Mouse (Mus musculus) bone marrow, adult 2 months (tissue): ENCODE data around the gene Myo19. TPM values are rescaled to one million over a fixed set of nuclear protein-coding genes. Genes with fewer than 3 reads are reported as not detected.

Experiments
- H3K27ac ChIP-seq: fragments of 200-500 bp; 2 replicates; pipeline ENCODE4 v1.5.1; 2012; ENCODE audit warnings: low read depth, mild to moderate bottlenecking, control low read depth, inconsistent platforms, low read length; ENCODE audit not compliant: control insufficient read depth, poor library complexity, insufficient read depth
- H3K4me1 ChIP-seq: fragments of 200-500 bp; 2 replicates; pipeline ENCODE4 v1.6.1; 2011; ENCODE audit warnings: low read length; ENCODE audit not compliant: control insufficient read depth, insufficient read depth
- H3K4me3 ChIP-seq: fragments of 200-500 bp; replicated peaks from 2 replicates; pipeline ENCODE3; 2011; ENCODE audit warnings: mild to moderate bottlenecking, low read depth, low read length, control low read depth; ENCODE audit not compliant: control insufficient read depth
- CTCF ChIP-seq: fragments of 200-500 bp; IDR thresholded peaks from 2 replicates; pipeline ENCODE4 v1.5.1; 2011; ENCODE audit warnings: low read length, control low read depth; ENCODE audit not compliant: control insufficient read depth, insufficient read depth
- POLR2A ChIP-seq: fragments of 200-500 bp; IDR thresholded peaks from 2 replicates; pipeline ENCODE4 v1.6.1; 2011; ENCODE audit warnings: low read depth, mild to moderate bottlenecking, control low read depth, low read length, borderline replicate concordance; ENCODE audit not compliant: control insufficient read depth
- WGBS: fragments of 180-500 bp; shearing (Covaris S2); methylation state at CpG from one replicate; pipeline ENCODE4 v1.1.7; 2018; 5-methylcytosine and 5-hydroxymethylcytosine counted together
- polyA plus RNA-seq: library from polyadenylated mRNA; stranded (reverse); fragments of >200 nt; gene quantifications from 2 replicates; pipeline ENCODE4 v1.2.4, GENCODE M21; 2011; ENCODE audit warnings: low replicate concordance; ENCODE audit not compliant: missing spikeins, insufficient read depth, insufficient read length

Gene Myo19
- polyA plus RNA-seq, 1 experiment, result 8.1 TPM

DNA sequence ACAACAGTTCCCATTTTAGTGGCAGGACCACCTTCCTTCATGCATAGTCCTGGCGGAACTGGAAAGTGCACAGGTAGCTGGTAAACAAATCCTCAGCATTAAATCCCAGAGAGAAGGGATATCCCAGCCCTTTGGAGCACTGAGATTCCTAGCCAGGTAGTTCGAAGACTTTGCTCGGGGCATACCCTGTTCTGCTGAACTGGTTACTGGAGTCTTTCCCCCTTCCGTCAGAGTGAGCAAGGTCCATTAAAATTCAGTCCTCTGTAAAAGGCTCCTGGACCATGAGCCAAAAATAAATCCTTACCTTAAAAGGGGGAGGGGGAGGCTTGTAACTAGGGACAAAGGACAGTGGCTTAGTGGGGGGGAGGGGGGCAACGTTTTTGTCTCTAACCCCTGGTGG is 79.2 kb downstream of the Myo19 start:
- H3K27ac ChIP-seq, result no peak overlapping the region
- 41% methylated on average over 5 of the region's 5 CpGs for WGBS
- H3K4me3 ChIP-seq, result no peak overlapping the region
- H3K4me1 ChIP-seq, result no peaks in the 10 kb centered on the region
- TF ChIP-seq CTCF (no peak), POLR2A (no peak)

DNA sequence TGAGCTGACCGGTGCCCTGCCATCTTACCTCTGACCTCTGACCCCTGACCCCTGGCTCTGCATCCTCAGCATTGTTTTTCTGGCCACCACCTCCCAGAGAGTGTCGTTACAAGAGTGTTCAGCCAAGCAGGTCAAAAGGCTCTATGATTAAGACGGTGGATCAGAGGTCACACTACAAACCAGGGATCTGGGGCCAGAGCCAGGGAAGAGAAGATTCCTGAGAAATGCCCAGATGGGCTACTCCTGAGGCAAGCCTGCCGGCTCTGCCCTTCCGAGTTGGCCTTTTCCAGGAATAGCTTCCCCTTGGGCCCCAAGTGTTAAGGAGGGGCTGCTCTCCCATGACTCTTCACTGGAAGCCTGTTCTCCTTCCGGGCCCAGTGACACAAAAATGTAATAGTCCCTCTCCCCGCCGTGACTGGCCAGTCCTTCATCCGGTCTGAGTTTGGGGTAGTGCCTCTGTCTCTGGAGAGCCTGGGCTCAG is 79.8 kb downstream of the Myo19 start:
- Histone ChIP-seq H3K27ac (no peak overlapping the region), H3K4me3 (no peak overlapping the region), H3K4me1 (no peaks in the 10 kb centered on the region)
- WGBS, result 14% methylated on average over 9 of the region's 9 CpGs
- no peak for TF ChIP-seq POLR2A
- no peak for TF ChIP-seq CTCF

DNA sequence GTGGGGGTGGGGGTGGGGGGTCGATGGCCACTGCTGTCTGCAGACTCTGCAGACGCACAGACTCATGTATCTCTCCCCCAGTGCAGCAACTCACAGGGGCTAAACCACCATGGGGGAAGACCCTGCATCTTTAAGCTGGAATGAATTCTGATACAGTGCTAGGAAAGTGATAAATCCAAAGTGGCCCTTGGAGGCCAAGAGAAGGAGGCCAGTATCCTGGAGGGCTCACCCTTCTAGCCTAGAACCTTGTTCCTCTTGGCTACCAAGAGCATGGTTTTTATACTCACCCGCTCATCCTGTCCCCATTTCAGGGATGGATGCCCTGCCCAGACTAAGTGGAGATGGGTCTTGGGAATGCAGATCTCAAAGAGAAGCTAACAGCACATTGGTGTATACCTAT is 80.3 kb downstream of the Myo19 start:
- no peaks in the 10 kb centered on the region for H3K4me1 ChIP-seq
- TF ChIP-seq CTCF, result no peak
- TF ChIP-seq POLR2A, result no peak
- H3K4me3 ChIP-seq, result no peak overlapping the region
- no peak overlapping the region for H3K27ac ChIP-seq
- WGBS, result 46% methylated on average over 3 of the region's 3 CpGs

DNA sequence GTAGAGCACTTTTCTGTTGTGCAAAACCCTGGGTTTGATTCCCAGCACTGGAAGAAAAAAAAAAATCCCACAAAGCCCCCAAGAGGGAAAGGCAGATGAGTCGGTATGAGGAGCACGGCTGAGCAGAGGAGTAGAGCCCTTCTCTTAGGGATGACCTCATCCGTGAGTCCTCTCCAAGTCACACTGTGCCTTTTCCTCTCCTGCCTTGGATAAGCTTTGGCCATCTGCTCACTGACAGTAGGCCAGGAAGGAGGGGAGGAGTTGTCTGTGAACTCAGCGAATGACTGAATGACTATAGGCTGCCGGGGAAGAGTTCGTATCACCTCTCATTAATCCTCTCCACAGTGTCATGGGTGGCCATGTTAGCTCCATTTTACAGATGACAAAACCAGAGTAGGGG is 80.8 kb downstream of the Myo19 start:
- no peak for TF ChIP-seq CTCF
- TF ChIP-seq POLR2A, result no peak
- Histone ChIP-seq H3K4me3 (no peak overlapping the region), H3K4me1 (no peaks in the 10 kb centered on the region), H3K27ac (no peak overlapping the region)
- 70% methylated on average over 6 of the region's 6 CpGs for WGBS

Other genes with a start within 250 kb of the Myo19 start
- 39.1 and 41.7 TPM in 2 replicates for gene Mrm1, start 60.6 kb upstream of the Myo19 start, polyA plus RNA-seq
- 144 and 158 TPM in 2 replicates for gene Dhrs11, start 51.2 kb upstream of the Myo19 start, polyA plus RNA-seq
- gene Ggnbp2, start 9.3 kb upstream of the Myo19 start, polyA plus RNA-seq, result 67.9 and 113 TPM in 2 replicates
- gene Pigw, start 137 bp downstream of the Myo19 start, polyA plus RNA-seq, result 2.7 and 2.9 TPM in 2 replicates
- gene Znhit3, start 36.2 kb downstream of the Myo19 start, polyA plus RNA-seq, result 11.3 and 24.5 TPM in 2 replicates
- gene Car4, start 77.6 kb downstream of the Myo19 start, polyA plus RNA-seq, result not detected in 2 replicates